Mouse (Mus musculus) spleen, adult 2 months (tissue): Measurements from ENCODE around the gene Gm10142. TPM values are rescaled to one million over a fixed set of nuclear protein-coding genes. Genes with fewer than 3 reads are reported as not detected.
"Not testable (repeated sequence)": the region's sequence is repeated elsewhere in the genome, so short reads cannot be mapped to it uniquely, and the experiment has no call there.

ENCODE experiments used
- DNase-seq, 2 experiments: peaks; one replicate each; pipeline versions ENCODE4 v3.0.0 to v3.0.0-alpha.2; 2012 to 2021; ENCODE audit warnings: low spot score in 2 of 2, low read depth in 1 of 2
- H3K27ac ChIP-seq: fragments of 200-500 bp; 2 replicates; pipeline ENCODE4 v1.5.1; 2012; ENCODE audit warnings: low read length, inconsistent platforms; ENCODE audit not compliant: insufficient read depth
- H3K27me3 ChIP-seq: fragments of 200-500 bp; 2 replicates; pipeline ENCODE4 v1.6.1; 2012; ENCODE audit warnings: mild to moderate bottlenecking, moderate library complexity, low read length, inconsistent platforms; ENCODE audit not compliant: control insufficient read depth, insufficient read depth
- H3K36me3 ChIP-seq: fragments of 200-500 bp; 2 replicates; pipeline ENCODE4 v1.6.1; 2012; ENCODE audit warnings: mild to moderate bottlenecking, low read length, inconsistent platforms; ENCODE audit not compliant: control insufficient read depth, insufficient read depth
- H3K4me1 ChIP-seq: fragments of 200-500 bp; 2 replicates; pipeline ENCODE4 v1.6.1; 2011; ENCODE audit warnings: inconsistent platforms; ENCODE audit not compliant: control insufficient read depth, insufficient read depth, insufficient read length
- H3K4me3 ChIP-seq: fragments of 200-500 bp; 2 replicates; pipeline ENCODE4 v1.5.1; 2011; ENCODE audit warnings: mild to moderate bottlenecking, inconsistent platforms; ENCODE audit not compliant: insufficient read depth, insufficient read length; ENCODE audit errors: extremely low read depth
- CTCF ChIP-seq: fragments of 200-500 bp; IDR thresholded peaks from 2 replicates; pipeline ENCODE4 v1.5.1; 2011; ENCODE audit warnings: mild to moderate bottlenecking, inconsistent platforms; ENCODE audit not compliant: insufficient read depth, insufficient read length, insufficient replicate concordance; ENCODE audit errors: extremely low read depth
- POLR2A ChIP-seq: fragments of 200-500 bp; IDR thresholded peaks from 2 replicates; pipeline ENCODE4 v1.6.1; 2011; ENCODE audit warnings: low read depth, low read length, inconsistent platforms
- WGBS: fragments of 180-500 bp; shearing (Covaris S2); methylation state at CpG from one replicate; pipeline ENCODE4 v1.1.7; 2018; 5-methylcytosine and 5-hydroxymethylcytosine counted together
- polyA plus RNA-seq: library from polyadenylated mRNA; depleted of rRNA; stranded (reverse); fragments of >200 nt; gene quantifications from 2 replicates; pipeline ENCODE4 v1.2.3, GENCODE M21; 2012

The Gm10142 gene
- polyA plus RNA-seq, 1 experiment, result 0.39 TPM

DNA sequence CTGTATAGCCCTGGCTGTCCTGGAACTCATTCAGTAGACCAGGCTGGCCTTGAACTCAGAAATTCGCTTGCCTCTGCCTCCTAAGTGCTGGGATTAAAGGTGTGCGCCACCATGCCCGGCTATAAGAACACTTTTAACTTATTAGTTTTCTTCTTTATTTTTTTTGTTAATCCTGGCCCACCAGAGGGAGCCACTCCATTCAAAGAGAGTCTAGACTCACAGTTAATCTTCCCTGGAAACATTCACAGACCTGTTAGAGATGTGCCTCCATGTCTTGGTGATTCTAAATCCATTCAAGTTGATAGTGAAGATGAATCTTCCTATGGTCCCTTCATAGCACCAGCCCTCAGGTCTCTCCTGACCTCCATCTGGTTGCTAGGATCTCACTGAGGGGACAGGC is 5.8 kb upstream of the Gm10142 start:
- Histone ChIP-seq H3K27me3 (no peaks in the 10 kb centered on the region), H3K27ac (no peak overlapping the region), H3K36me3 (no peaks in the 10 kb centered on the region), H3K4me1 (peaks cover 8% of the 10 kb centered on the region), H3K4me3 (no peak overlapping the region)
- TF ChIP-seq POLR2A, result no peak
- TF ChIP-seq CTCF, result no peak
- DNase-seq, result no peak
- WGBS, result 77% methylated on average over 3 of the region's 3 CpGs

DNA sequence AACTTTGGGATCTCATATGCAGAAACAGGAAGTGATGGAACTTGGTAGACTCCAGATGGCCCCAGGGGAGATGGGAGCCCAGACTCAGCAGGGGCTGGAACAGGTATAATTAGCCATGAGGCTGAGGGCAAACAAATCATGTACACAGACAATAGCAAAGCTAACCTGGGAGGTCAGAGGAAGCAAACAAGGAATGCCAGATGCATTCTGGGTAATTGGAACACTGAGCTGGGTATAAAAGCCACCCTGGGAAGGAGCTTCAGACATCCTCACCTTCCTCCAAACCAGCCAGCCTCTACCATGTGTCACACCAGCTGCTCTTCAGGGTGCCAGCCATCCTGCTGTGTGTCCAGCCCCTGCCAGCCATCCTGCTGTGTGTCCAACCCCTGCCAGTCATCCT is 4.5 kb upstream of the Gm10142 start, which contains the start of gene Gm10024:
Gene Gm10024 (plus strand): TSS at position 301 of the 400 bp plus-strand sequence.
- H3K4me3 ChIP-seq, H3K4me1 ChIP-seq, H3K36me3 ChIP-seq, H3K27me3 ChIP-seq, H3K27ac ChIP-seq, DNase-seq: not testable (repeated sequence)

DNA sequence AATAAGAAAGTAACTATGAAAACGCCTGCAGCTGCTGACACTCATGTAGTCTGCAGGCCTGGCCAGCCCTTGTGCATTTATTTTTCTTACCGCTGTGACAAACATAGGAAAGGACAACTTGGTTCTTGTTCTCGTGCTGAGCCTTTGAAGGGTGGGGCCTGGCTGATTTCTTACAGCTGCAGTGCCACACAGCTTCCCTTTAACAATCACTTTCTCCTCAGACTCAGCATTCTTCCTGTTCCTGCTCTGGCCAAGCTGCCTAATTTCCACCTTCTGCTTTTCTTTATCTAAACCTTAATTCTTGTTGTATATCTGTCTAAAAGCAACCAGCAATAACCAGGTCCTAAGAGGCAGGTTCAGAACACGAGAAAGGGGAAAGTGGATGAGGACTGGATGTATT is 1.9 kb upstream of the Gm10142 start:
- H3K36me3 ChIP-seq, result no peaks in the 10 kb centered on the region
- WGBS, result 12% methylated on average over 4 of the region's 4 CpGs
- H3K27ac ChIP-seq, result no peak overlapping the region
- H3K4me1 ChIP-seq, result peaks cover 8% of the 10 kb centered on the region
- no peak for TF ChIP-seq CTCF
- TF ChIP-seq POLR2A, result no peak
- no peak overlapping the region for H3K4me3 ChIP-seq
- H3K27me3 ChIP-seq, result no peaks in the 10 kb centered on the region
- DNase-seq, result no peak

DNA sequence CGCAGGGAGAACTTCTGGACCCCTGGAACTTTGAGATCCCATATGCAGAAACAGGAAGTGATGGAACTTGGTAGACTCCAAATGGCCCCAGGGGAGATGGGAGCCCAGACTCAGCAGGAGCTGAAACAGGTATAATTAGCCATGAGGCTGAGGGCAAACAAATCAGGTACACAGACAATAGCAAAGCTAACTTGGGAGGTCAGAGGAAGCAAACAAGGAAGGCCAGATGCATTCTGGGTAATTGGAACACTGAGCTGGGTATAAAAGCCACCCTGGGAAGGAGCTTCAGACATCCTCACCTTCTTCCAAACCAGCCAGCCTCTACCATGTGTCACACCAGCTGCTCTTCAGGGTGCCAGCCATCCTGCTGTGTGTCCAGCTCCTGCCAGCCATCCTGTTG is 4.7 kb downstream of the Gm10142 start, which contains the start of gene Krtap12-1:
Gene Krtap12-1 (plus strand): TSS at position 301 of the 400 bp plus-strand sequence.
- not testable (repeated sequence) for H3K36me3 ChIP-seq, H3K4me3 ChIP-seq, H3K27ac ChIP-seq, H3K4me1 ChIP-seq, H3K27me3 ChIP-seq, DNase-seq
- WGBS, result 89% methylated on average over 1 of the region's 1 CpGs

GRCm38 (mm10) chr10:77724855-77725254 is 9.2 kb downstream of the Gm10142 start:
- DNase-seq, result no peak
- TF ChIP-seq CTCF (no peak), POLR2A (no peak)
- H3K36me3 ChIP-seq, result no peaks in the 10 kb centered on the region
- WGBS, result 78% methylated on average over 8 of the region's 8 CpGs
- H3K4me3 ChIP-seq, result no peak overlapping the region
- no peaks in the 10 kb centered on the region for H3K27me3 ChIP-seq
- H3K4me1 ChIP-seq, result no peaks in the 10 kb centered on the region
- H3K27ac ChIP-seq, result no peak overlapping the region

- Histone ChIP-seq H3K36me3 (no peaks in the 10 kb centered on the region), H3K4me3 (no peak within 1 kb of the TSS), H3K27ac (no peak within 1 kb of the TSS), H3K27me3 (no peaks in the 10 kb centered on the region), H3K4me1 (no peaks in the 10 kb centered on the region)
- no peak for DNase-seq
- TF ChIP-seq CTCF, result no peak
- no peak for TF ChIP-seq POLR2A
- WGBS, result 30% methylated on average over 3 of the region's 3 CpGs
Measured at GRCm38 (mm10) chr10:77726186-77726585, 10.6 kb downstream of the Gm10142 start, which contains the start of gene Gm10100. Gene Gm10100, plus strand, starts transcription at chr10:77726486.

GRCm38 (mm10) chr10:77728280-77728679 is 12.7 kb downstream of the Gm10142 start:
- DNase-seq, result no peak
- Histone ChIP-seq H3K27me3 (no peaks in the 10 kb centered on the region), H3K36me3 (no peaks in the 10 kb centered on the region), H3K27ac (no peak overlapping the region), H3K4me3 (no peak overlapping the region), H3K4me1 (no peaks in the 10 kb centered on the region)
- TF ChIP-seq POLR2A (no peak), CTCF (no peak)
- WGBS, result 68% methylated on average over 4 of the region's 4 CpGs
